Mouse (Mus musculus) frontal cortex, postnatal 25 days (tissue): ENCODE data around the gene Nub1.

Experiments
- DNase-seq, 2 experiments: peaks; one replicate each; pipeline ENCODE4 v3.0.0; 2022; ENCODE audit warnings: low spot score in 2 of 2

The Nub1 gene

DNA sequence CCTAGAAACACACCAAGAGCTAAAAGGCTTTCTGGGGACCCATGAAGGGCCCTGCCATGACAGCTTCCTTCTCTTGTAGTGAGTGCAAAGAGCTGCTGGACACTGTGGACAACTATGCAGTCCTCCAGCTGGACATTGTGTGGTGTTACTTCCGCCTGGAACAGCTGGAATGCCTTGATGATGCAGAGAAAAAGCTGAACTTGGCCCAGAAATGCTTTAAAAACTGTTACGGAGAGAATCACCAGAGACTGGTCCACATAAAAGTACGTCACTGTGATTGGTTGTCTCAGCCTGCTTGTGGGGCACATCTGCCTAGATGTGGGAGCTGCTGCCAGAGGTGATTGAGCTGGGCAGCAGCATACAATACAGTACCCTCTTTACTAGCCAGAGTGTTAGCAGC lies 15.9 kb downstream of the Nub1 start:
- no peak for DNase-seq

GRCm38 (mm10) chr5:24704615-24705014 lies 19.3 kb downstream of the Nub1 start:
- no peak for DNase-seq

DNA sequence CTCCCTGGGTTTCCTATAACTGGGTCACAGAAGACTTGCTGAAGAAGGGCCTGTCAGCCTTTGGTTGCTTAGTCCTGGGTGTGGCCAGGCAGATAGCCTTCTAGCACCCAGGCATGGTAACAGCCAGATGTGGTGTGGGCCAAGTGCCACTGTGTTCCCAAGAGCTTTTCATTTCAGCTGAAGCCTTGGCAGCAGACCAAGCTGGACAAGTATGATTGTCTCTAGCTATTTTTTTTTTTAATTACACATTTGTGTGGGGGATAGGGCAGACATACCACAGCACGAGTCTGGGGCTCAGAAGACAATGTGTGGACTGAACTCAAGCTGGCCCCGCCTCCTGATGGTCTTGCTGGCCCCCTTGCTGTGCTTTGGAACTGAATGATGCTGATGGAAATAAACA lies 24.6 kb downstream of the Nub1 start:
- no peak for DNase-seq

GRCm38 (mm10) chr5:24711615-24712014 lies 26.3 kb downstream of the Nub1 start:
- DNase-seq, result no peak

DNA sequence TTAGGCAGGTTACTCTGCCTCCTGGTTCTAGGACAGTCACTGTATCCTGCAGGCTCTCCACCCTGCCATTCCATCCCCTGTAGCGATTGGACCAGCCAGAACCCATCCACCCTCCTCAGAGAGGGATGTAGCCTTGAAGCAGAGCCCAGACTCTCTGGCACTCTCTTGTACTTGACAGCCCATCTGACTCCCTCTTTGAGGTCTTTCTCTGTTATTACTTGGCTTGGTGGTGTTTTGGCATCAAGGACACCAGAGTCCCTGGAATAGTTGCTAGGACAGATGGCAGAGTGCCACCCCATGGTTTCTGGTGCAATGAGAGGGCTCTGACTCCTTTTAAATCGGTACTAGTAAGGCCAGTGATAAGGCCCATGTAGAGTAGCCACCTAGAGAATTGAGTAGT lies 27.9 kb downstream of the Nub1 start:
- no peak for DNase-seq

DNA sequence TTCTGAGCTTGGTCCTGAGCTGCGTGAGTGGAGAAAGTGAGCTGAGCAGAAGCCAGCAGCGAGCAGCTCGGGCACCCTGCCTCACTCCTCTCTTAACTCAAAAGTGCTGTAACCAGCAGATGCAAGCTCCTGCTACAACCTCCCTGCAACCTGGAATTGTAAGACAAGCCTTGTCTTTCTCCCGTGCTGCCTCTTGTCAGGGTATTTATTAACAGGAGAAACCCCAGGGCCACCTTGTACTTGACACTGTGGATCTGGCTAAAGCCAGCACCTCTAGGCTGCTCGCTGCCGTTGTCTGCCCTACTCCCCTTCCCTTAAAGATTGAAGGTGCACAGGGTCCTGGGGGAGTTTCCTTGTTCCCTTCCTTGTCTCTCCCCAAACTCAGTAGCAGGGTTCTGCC lies 28.7 kb downstream of the Nub1 start:
- no peak for DNase-seq

DNA sequence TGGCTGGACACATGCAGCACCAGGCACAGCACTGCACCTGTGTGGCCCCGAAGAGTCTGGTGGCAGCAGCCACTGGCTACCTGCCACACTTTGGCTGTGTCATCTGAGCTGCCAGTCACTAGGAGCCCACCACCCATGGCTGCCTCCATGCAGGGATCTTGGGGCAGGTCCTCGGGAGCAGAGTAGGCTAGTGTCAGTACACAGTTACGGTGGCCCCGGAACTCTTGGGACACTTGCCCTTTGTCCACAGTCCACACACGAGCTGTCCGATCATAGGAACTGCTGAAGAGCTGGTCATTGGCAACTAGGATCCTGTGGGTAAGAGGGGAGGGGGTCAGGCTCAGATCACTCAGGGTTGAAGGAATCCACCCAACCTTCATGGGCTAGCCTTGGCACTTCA lies 32.7 kb downstream of the Nub1 start:
- no peak for DNase-seq

GRCm38 (mm10) chr5:24719852-24720251 lies 34.5 kb downstream of the Nub1 start:
- DNase-seq, result no peak

DNA sequence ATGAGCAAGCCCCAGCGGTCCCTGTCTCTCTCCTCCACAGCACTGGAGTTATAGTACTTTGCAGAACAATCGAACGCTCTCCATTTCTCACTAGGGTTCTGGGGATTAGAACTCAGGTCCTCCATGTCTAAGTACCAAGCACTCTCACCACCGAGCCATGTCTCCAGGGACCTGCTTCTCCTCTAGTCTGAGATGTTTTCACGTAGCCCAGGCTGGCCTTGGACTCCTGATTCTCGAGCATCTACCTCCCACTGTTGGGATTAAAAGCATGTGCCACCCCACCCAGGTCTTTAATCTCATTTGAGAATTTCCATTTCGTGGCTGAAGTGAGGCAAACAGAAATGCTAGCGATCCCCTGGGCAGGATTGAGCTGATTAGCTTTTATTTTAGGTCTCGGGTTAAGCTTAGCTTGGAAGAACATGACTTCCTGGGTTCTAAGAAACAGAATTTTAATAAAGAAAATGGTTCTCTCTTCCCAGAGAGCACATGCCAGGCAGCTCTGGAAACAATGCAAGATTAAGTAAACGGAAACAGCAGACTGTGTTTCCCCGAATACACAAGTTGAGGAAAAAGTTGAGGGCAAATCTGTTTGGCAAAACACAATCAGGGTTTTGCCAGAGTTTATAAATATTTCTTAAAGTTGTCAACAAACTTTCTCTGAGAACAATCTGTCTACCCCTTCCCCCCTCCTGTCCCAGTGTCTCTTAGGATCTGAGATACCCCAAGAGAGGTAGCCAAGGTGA lies 38.4 kb downstream of the Nub1 start:
- DNase-seq, result no peak

DNA sequence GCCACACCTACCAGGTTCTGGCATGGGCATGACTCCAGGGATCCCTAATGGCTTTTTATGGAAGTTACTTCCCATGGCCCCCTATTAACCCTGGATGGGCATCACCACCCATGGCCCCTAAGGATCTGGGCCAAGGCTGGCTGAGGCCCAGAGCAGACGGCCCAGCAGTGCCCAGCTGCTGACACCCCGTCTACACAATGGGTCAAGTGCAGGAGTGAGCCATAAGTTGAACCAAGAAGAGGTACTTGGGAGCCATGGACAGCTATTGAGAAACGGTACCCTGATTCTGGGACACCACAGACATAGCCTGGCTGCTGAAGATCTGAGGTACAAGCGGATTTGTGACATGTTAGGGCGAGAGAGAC lies 38.9 kb downstream of the Nub1 start:
- DNase-seq, result no peak

- no peak for DNase-seq
Measured at GRCm38 (mm10) chr5:24724805-24725204, 39.5 kb downstream of the Nub1 start.

DNA sequence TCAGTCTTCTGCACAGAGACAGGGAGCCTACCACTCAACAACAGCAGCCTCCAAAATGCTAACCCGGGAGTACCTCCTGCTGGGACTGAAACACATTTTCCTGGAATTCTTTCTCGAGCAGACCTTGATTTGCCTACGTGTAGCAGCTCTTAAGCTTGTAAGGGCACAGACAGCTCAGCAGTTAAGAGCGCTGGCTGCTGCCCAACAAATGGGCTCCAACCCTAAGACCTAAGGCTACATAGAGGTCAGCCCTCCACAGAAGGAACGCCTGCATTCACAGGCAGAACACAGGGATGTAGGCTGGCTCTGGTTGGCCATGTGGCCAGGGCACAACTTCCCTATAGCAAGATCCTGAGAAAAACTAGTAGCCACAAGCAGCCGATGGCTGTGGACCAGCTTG lies 40.6 kb downstream of the Nub1 start:
- no peak for DNase-seq

- DNase-seq, result no peak
Measured at GRCm38 (mm10) chr5:24726901-24727836, 41.8 kb downstream of the Nub1 start.

- no peak for DNase-seq
Measured at GRCm38 (mm10) chr5:24729797-24730487, 44.6 kb downstream of the Nub1 start.

GRCm38 (mm10) chr5:24730488-24730871 lies 45.1 kb downstream of the Nub1 start, which contains the start of gene Wdr86:
Wdr86 (minus strand) TSS chr5:24730727.
- DNase-seq, result no peak

DNA sequence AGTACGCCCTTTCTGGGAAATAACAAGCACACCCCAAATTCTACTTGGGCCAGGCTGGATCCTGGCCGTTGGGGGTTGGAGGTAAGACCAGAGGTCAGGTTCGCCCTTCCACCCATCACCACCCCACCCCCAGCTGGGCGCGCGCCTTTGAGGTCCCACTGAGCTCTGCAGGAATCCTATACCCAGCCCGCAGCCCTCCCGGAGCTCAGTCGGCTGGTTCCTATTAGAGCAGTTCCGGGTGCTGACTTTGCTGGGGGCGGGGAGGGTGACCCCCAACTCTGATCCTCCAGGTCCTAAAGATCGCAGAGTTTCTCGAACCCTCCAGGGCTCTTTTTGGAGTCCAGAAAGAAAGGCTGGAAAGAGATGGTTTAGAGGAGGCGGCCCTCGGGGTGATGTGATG lies 45.7 kb downstream of the Nub1 start:
- DNase-seq, result no peak

GRCm38 (mm10) chr5:24733134-24733533 lies 47.8 kb downstream of the Nub1 start:
- DNase-seq, result no peak

DNA sequence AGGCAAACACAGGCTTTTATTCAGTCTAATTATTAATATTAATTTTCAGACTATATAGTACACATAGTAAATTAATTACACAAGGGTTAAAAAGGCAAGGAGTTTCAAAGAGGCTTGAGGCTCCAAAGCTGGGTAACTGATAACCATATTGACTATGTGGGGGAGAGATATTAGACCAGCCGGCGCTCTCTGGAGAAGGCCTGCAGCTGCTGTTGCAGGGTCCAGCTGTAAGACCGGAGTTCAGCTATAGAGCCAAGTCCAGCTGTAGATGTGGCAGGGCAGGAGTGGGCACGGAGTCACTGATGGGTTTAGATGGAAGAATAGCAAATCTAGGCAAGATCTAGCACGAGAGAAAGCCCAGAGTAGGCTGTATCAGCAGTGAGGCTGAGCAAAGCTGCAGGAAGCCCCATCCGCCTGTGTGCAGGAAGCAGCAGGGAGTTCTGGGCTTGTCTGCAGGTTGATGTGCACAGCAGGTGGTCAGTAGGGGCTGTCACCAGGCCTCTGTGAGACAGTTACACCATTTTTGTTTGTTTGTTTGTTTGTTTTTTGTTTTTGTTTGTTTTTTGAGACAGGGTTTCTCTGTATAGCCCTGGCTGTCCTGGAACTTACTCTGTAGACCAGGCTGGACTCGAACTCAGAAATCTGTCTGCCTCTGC lies 48.6 kb downstream of the Nub1 start:
- no peak for DNase-seq

- DNase-seq, result no peak
Measured at GRCm38 (mm10) chr5:24737595-24737994, 52.3 kb downstream of the Nub1 start.

GRCm38 (mm10) chr5:24738517-24738916 lies 53.2 kb downstream of the Nub1 start:
- no peak for DNase-seq

DNA sequence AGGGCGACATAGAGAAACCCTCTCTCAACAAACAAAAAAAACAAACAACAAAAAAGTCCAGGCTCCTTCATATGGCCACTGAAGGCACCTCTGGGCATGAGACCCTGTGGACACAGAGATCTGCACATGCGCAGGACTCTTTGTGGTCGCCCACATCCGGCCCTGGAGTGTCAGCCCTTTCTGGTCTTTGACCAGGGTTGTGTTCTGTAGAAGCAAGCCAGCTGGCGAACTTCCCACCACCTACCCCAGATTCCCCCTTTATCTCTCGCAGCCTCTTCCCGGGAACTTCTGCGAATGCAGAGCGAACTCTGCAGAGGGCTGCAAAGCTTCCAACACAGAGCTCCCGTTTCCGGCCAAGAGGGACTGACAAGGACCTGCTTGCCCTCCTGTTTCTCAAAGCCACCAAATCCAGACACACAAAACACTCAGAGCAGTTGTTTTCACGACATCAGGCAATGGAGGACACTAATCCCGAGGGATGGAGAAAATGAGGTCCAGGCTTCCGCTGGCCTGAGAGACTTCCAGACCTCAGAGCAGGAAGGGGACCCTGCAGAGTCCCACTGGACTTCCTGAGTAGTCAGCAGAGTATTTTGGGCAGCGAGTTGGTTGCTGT lies 53.9 kb downstream of the Nub1 start:
- no peak for DNase-seq
